Mouse (Mus musculus): Measurements from ENCODE around the gene Gpr162.

- TF ChIP-seq RAD21 (IDR thresholded peaks at IDR 0.05; ENCODE audit: low read depth, low read length) (no peak), MAX (IDR thresholded peaks at IDR 0.05; ENCODE audit: low read length) (no peak), CTCF (conservative IDR thresholded peaks at IDR 0.05 in 1 of 2, IDR thresholded peaks at IDR 0.05 in 1 of 2; ENCODE audit: low read depth in 2 of 2, low read length in 2 of 2) (no peak), MAFK (IDR thresholded peaks at IDR 0.05; ENCODE audit: insufficient replicate concordance, low read length) (no peak), ZC3H11A (IDR thresholded peaks at IDR 0.05; ENCODE audit: low read depth, low read length) (no peak), POLR2A (IDR thresholded peaks at IDR 0.05; ENCODE audit: low read depth, low read length) (no peak), ZKSCAN1 (IDR thresholded peaks at IDR 0.05; ENCODE audit: borderline replicate concordance, low read depth, low read length) (no peak), EP300 (IDR thresholded peaks at IDR 0.05; ENCODE audit: low read length) (no peak), E2F4 (IDR thresholded peaks at IDR 0.05; ENCODE audit: insufficient replicate concordance, low read depth, low read length) (no peak), USF2 (conservative IDR thresholded peaks at IDR 0.05; ENCODE audit: low read depth, low read length) (no peak)
Measured at GRCm38 (mm10) chr6:124861802-124862201, 2.0 kb downstream of the Gpr162 start.
